Mouse (Mus musculus): Measurements from ENCODE around the gene Ptprd.

GRCm38 (mm10) chr4:76175086-76175485 is 2036.7 kb downstream of the Ptprd start:
- no peak for TF ChIP-seq USF1 (IDR thresholded peaks at IDR 0.05; ENCODE audit: low read depth)
- no peak for TF ChIP-seq CTCF (IDR thresholded peaks at IDR 0.05; ENCODE audit: control insufficient read depth, insufficient read depth, insufficient read length)
- TF ChIP-seq MAX (IDR thresholded peaks at IDR 0.05), result no peak
- no peak for TF ChIP-seq CEBPB (IDR thresholded peaks at IDR 0.05; ENCODE audit: low read depth)
- no peak for TF ChIP-seq MYOG (IDR thresholded peaks at IDR 0.05; ENCODE audit: control insufficient read depth, extremely low read depth, insufficient read length)
- TF ChIP-seq FOSL1 (IDR thresholded peaks at IDR 0.05; ENCODE audit: insufficient read depth, low read length, poor library complexity, severe bottlenecking), result no peak
